Mouse (Mus musculus) E14TG2a.4 (cell line): ENCODE data around the gene Olfr948.

ENCODE experiments used
- H3K27me3 ChIP-seq: 2 replicates; pipeline ENCODE4 v1.6.1; 2014; ENCODE audit warnings: low read length, control low read depth; ENCODE audit not compliant: insufficient read depth
- H3K36me3 ChIP-seq: 2 replicates; pipeline ENCODE4 v1.6.1; 2014; ENCODE audit warnings: low read length, control low read depth; ENCODE audit not compliant: insufficient read depth
- H3K4me1 ChIP-seq: replicated peaks from 2 replicates; pipeline ENCODE4 v1.6.1; 2014; ENCODE audit warnings: low read depth, low read length, control low read depth
- H3K4me3 ChIP-seq: replicated peaks from 2 replicates; pipeline ENCODE4 v1.5.1; 2014; ENCODE audit warnings: mild to moderate bottlenecking, low read length
- H3K9me3 ChIP-seq: 2 replicates; pipeline ENCODE4 v1.6.1; 2014; ENCODE audit warnings: low read length, control low read depth
- CTCF ChIP-seq: conservative IDR thresholded peaks from 2 replicates; pipeline ENCODE4 v1.5.1; 2014; ENCODE audit warnings: low read length
- NANOG ChIP-seq: IDR thresholded peaks from 2 replicates; pipeline ENCODE4 v1.6.1; 2014; ENCODE audit warnings: borderline replicate concordance, low read length, mixed read lengths
- POU5F1 ChIP-seq: IDR thresholded peaks from 2 replicates; pipeline ENCODE4 v1.6.1; 2014; ENCODE audit warnings: low read length, borderline replicate concordance

Gene Olfr948

DNA sequence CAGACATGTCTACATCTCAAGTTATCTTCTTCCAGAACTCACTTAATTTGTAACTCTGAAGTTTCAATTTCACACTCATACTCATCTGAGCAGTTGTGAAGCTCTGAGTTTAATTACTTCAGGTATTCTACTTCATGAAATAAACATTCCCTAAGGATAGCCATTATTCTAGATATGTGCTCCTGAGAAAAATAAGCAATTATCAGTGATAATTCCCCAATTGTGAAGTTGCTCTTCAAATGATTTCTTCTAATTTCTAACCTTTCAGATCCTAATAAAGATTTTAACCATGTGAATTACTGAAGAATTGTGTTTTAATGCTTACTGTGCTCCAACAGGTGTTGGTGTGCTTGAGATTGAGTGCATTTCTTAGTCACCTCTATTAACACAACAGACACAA is at the start of gene Olfr948:
Gene Olfr948 (minus strand): TSS at position 101 of the 400 bp plus-strand sequence.
- H3K9me3 ChIP-seq: no peaks in the 10 kb centered on the region
- no peak for TF ChIP-seq POU5F1
- TF ChIP-seq NANOG: no peak
- TF ChIP-seq CTCF: no peak
- no peak within 1 kb of the TSS for H3K4me3 ChIP-seq

DNA sequence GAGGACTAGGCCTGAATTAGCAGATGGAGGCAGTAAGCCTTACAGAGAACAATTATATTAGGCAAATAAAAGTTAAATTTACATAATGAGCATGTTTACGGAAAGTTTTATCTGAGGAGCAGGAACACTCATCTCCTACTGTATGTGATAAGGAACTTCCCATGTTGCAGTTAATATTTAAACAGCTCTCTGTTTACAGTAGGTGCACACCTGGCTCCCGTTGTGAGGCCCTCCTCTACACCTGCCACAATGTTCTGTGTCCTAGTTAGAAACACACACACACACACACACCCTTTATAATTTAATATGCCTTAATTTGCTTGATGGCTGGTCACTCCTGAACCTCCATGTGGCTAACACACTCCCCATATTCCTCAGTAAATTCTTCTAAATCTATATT is 38.7 kb downstream of the Olfr948 start:
- H3K27me3 ChIP-seq: no peaks in the 10 kb centered on the region
- H3K9me3 ChIP-seq: no peaks in the 10 kb centered on the region
- no peak overlapping the region for H3K4me3 ChIP-seq
- no peaks in the 10 kb centered on the region for H3K36me3 ChIP-seq
- no peaks in the 10 kb centered on the region for H3K4me1 ChIP-seq
- no peak for TF ChIP-seq POU5F1
- TF ChIP-seq CTCF: no peak
- no peak for TF ChIP-seq NANOG

More for the DNA sequence above, at the start of gene Olfr948:
- H3K36me3 ChIP-seq: no peaks in the 10 kb centered on the region
- H3K4me1 ChIP-seq: no peaks in the 10 kb centered on the region
- H3K27me3 ChIP-seq: no peaks in the 10 kb centered on the region

DNA sequence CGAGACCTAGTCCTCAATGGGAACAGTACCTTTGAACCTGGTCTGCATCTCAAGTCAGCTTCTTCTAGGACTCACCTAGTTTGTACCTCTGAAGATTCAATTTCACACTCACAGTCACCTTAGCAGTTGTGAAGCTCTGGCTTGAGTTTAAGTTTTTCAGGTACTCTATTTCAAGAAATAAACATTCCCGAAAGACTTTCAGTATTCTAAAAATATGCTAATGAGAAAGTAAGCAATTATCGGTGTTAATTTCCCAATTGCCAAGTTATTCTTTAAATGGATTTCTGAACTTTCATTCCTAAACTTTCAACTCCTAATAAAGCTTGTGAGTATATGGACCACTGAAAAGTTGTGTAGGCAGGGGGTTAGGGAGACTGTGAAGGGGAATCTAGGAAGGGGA is 49.1 kb downstream of the Olfr948 start, which contains the start of gene Olfr945:
Gene Olfr945 (minus strand): TSS at position 101 of the 400 bp plus-strand sequence.
- Histone ChIP-seq H3K4me3 (no peak within 1 kb of the TSS), H3K36me3 (no peaks in the 10 kb centered on the region), H3K27me3 (no peaks in the 10 kb centered on the region), H3K9me3 (no peaks in the 10 kb centered on the region), H3K4me1 (no peaks in the 10 kb centered on the region)
- no peak for TF ChIP-seq NANOG
- no peak for TF ChIP-seq CTCF
- TF ChIP-seq POU5F1: no peak
